Mouse (Mus musculus) liver, embryonic 13.5 days (tissue): ENCODE results near the gene Tnik. TPM values are rescaled to one million over a fixed set of nuclear protein-coding genes. Genes with fewer than 3 reads are reported as not detected.

Experiments used
- ATAC-seq: fragments of 200-750 bp; cut with Nextera tagmentation; 2 replicates; pipeline ENCODE4 v1.8.0; 2017; ENCODE audit warnings: low read depth, mild to moderate bottlenecking, moderate number of reproducible peaks, moderate library complexity
- DNase-seq: peaks from one replicate; pipeline ENCODE4 v3.0.0; 2022
- H3K27ac ChIP-seq: fragments of 300-500 bp; sonication (generic); 2 replicates; pipeline ENCODE4 v1.5.1; 2015; ENCODE audit warnings: moderate library complexity, mild to moderate bottlenecking, inconsistent platforms
- H3K27me3 ChIP-seq: fragments of 300-500 bp; sonication (generic); 2 replicates; pipeline ENCODE4 v1.6.1; 2015; ENCODE audit warnings: mild to moderate bottlenecking, inconsistent platforms
- H3K36me3 ChIP-seq: fragments of 300-500 bp; sonication (generic); 2 replicates; pipeline ENCODE4 v1.6.1; 2015; ENCODE audit warnings: mild to moderate bottlenecking, inconsistent platforms
- H3K4me1 ChIP-seq: fragments of 300-500 bp; sonication (generic); replicated peaks from 2 replicates; pipeline ENCODE4 v1.6.1; 2015; ENCODE audit warnings: inconsistent platforms
- H3K4me2 ChIP-seq: fragments of 300-500 bp; sonication (generic); 2 replicates; pipeline ENCODE4 v1.6.1; 2015; ENCODE audit warnings: inconsistent platforms, mild to moderate bottlenecking, moderate library complexity
- H3K4me3 ChIP-seq: fragments of 300-500 bp; sonication (generic); replicated peaks from 2 replicates; pipeline ENCODE4 v1.5.1; 2015; ENCODE audit warnings: mild to moderate bottlenecking, inconsistent platforms
- H3K9ac ChIP-seq: fragments of 300-500 bp; sonication (generic); 2 replicates; pipeline ENCODE4 v1.6.1; 2015; ENCODE audit warnings: mild to moderate bottlenecking, inconsistent platforms
- H3K9me3 ChIP-seq: fragments of 300-500 bp; sonication (generic); replicated peaks from 2 replicates; pipeline ENCODE4 v1.6.1; 2016; ENCODE audit warnings: inconsistent platforms
- WGBS: fragments of 180-500 bp; shearing (Covaris S2); methylation state at CpG from one replicate; pipeline ENCODE4 v1.1.7; 2015; ENCODE audit not compliant: insufficient replicate concordance; 5-methylcytosine and 5-hydroxymethylcytosine counted together
- polyA plus RNA-seq: library from polyadenylated mRNA; unstranded; fragments of >200 nt; fragmentation: Nextera tagmentation; extraction: Ambion mirVana; gene quantifications from 2 replicates; pipeline ENCODE4 v1.2.1, GENCODE M21; 2015

Gene Tnik
- polyA plus RNA-seq, 1 experiment from 2014 or later: 1.8 TPM

DNA sequence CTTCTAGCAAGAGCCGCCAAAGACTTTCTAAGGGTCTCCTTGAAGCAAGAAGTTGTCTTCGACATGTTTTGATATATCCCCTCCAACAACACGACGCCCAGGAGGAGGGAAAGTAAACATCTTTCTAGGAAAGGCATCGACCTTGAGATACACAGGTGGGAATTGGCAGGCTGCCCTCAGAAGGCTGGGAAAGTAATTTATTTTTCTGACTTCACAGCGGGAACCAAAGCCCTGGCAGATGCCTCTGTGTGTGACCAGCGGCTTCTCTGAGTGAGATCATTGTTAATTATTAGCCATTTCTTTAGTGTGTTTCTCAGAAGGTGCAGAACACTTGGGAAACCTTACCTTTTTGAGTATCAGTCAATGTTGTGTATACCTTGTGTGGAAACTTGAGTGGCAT lies 328.3 kb downstream of the Tnik start:
- DNase-seq (no peak), ATAC-seq (no peak)
- Histone ChIP-seq H3K27ac (no peak overlapping the region), H3K4me1 (no peaks in the 10 kb centered on the region), H3K9ac (no peak overlapping the region), H3K36me3 (no peaks in the 10 kb centered on the region), H3K4me3 (no peak overlapping the region), H3K9me3 (no peaks in the 10 kb centered on the region), H3K4me2 (no peak overlapping the region), H3K27me3 (no peaks in the 10 kb centered on the region)
- 61% methylated on average over 7 of the region's 7 CpGs for WGBS

DNA sequence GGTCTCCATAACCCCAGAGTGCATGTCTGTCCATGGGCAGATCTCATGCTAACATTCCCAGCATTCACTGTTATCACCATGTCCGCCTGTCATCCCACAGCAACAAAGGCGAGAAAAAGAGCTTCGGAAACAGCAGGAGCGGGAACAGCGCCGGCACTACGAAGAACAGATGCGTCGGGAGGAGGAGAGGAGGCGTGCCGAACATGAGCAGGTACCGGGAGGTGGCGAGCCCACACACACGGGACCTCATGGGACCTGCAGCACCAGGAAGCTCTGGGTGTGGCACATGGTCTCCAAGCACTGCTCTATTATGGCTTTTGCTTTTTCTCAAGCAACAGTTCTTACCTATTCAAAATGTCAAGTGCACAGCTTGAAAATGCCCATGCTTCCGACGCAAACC lies 330.9 kb downstream of the Tnik start:
- Histone ChIP-seq H3K4me3 (no peak overlapping the region), H3K36me3 (no peaks in the 10 kb centered on the region), H3K9ac (no peak overlapping the region), H3K4me2 (no peak overlapping the region), H3K27me3 (no peaks in the 10 kb centered on the region), H3K9me3 (no peaks in the 10 kb centered on the region), H3K4me1 (no peaks in the 10 kb centered on the region), H3K27ac (no peak overlapping the region)
- ATAC-seq (no peak), DNase-seq (no peak)
- 87% methylated on average over 16 of the region's 16 CpGs for WGBS

DNA sequence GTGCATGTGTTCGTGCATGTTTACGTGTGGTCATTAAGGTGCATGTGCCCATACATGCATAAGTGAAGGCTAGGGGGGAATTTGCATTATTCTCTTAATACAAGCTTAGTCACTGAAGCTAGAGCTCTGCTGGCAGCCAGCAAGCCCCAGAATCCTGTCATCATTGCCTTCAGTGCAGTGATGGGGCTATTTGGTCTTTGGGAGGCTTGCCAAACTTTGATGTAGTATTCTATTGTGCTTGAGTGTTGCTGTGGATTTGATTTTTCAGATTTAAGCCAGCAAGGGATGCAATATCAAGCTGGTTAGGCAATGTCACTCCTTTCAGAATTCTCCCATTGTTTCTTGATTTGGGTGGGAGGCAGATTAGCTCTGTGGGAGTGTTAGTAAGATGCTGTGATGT lies 336.5 kb downstream of the Tnik start:
- DNase-seq (no peak), ATAC-seq (no peak)
- Histone ChIP-seq H3K4me3 (no peak overlapping the region), H3K36me3 (no peaks in the 10 kb centered on the region), H3K9ac (no peak overlapping the region), H3K27me3 (no peaks in the 10 kb centered on the region), H3K4me2 (no peak overlapping the region), H3K4me1 (no peaks in the 10 kb centered on the region), H3K27ac (no peak overlapping the region), H3K9me3 (no peaks in the 10 kb centered on the region)
- 82% methylated on average over 2 of the region's 2 CpGs for WGBS

DNA sequence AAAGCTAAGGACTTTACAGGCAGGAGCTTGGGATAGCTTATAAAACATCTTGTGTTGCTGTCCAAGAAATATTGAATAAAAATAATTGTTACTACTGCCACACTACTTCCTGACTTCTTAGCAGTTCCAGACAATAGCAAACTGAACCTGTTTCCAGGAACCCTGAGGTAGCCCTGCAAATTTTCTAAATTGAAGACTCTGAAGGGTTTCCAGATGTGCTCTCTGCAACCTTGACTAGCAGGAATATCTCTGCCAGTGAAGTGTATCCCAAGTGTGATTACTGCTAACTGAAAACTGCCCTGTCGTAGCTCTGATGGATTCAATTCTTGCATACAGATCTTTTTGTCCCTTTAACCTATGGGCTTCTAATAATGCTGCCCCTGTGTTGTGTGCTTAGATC lies 343.7 kb downstream of the Tnik start:
- Histone ChIP-seq H3K9ac (no peak overlapping the region), H3K4me3 (no peak overlapping the region), H3K27ac (no peak overlapping the region), H3K4me1 (no peaks in the 10 kb centered on the region), H3K9me3 (no peaks in the 10 kb centered on the region), H3K4me2 (no peak overlapping the region), H3K27me3 (no peaks in the 10 kb centered on the region), H3K36me3 (no peaks in the 10 kb centered on the region; the same call in 1 of the 2 replicates)
- 55% methylated on average over 1 of the region's 1 CpGs for WGBS
- DNase-seq (no peak), ATAC-seq (no peak)

DNA sequence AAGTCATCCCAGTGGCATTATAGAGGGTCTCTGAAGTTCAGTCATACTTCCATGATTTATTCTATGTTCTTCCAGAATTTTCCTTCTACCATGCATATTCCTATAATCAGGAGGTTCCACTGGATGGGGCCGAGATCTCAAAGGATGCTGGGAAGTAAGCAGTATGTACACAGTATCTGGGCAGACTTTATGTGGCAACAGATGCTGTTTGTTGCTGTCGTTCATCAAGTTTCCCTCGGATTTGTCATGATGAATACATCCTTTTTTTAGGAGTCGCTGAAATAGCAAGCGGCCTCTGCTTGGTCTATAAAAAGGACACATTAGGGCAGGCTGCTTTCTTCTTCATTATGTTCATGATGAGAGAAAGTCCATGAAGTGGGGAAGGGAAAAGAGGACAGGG lies 349.3 kb downstream of the Tnik start:
- Histone ChIP-seq H3K4me2 (no peak overlapping the region), H3K4me3 (no peak overlapping the region), H3K9me3 (no peaks in the 10 kb centered on the region), H3K4me1 (no peaks in the 10 kb centered on the region), H3K27me3 (no peaks in the 10 kb centered on the region), H3K36me3 (no peaks in the 10 kb centered on the region; the same call in 1 of the 2 replicates), H3K27ac (no peak overlapping the region), H3K9ac (no peak overlapping the region)
- DNase-seq: no peak
- ATAC-seq: no peak
- WGBS: 69% methylated on average over 5 of the region's 5 CpGs

DNA sequence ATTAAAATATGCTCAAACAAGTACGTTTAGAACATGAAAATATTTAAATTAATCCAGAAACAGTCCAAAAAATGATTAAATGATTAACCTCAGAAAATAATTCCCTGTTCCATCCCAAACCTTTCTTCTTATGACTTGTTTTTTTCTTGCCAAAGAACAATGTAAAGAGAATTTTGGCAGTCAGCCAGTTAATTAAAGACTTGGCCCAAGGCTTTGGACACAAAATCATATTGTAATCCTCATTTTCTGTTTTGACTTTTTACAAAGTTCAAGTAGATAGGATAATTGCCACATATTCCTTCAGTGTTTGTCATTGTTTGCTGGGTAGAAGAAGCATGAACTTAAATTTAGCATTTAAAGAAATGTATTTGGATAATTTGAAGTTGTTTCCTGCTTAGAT lies 353.4 kb downstream of the Tnik start:
- H3K4me1 ChIP-seq: no peaks in the 10 kb centered on the region
- H3K4me3 ChIP-seq: no peak overlapping the region
- ATAC-seq (no peak), DNase-seq (no peak)
- no peaks in the 10 kb centered on the region for H3K27me3 ChIP-seq
- no peaks in the 10 kb centered on the region for H3K36me3 ChIP-seq
- H3K9ac ChIP-seq: no peak overlapping the region
- no peak overlapping the region for H3K27ac ChIP-seq
- WGBS: 57% methylated on average over 1 of the region's 1 CpGs
- H3K4me2 ChIP-seq: no peak overlapping the region
- no peaks in the 10 kb centered on the region for H3K9me3 ChIP-seq

DNA sequence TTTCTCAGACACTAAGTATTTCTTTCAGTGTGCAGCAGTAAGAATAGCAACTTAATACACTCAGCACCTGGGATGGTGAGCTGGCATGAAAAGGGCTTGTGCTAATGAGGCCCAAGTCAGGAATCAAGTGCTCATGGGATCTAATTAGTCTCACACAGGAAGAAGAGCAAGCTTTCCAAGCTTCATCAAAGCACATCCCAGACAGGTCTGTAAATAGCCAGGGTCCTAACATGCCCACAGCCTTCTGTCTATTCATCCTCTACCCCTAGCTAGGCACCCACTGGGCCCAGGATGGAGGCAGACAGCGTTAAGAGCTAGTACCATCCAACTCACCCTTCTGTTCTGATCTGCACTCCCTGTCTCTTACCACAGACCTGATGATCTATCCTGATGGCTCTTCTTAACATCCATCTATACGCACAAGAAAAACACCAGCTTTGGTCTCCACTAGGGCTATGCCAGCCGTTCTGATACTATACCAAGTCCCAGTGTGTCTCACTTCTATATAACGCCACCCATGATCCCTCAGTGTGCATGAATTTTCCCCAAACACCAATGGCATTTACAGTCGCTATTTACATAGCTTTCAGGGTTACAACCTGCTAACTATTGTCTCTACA lies 354.1 kb downstream of the Tnik start:
- 73% methylated on average over 5 of the region's 5 CpGs for WGBS
- Histone ChIP-seq H3K27me3 (no peaks in the 10 kb centered on the region), H3K27ac (no peak overlapping the region), H3K4me1 (no peaks in the 10 kb centered on the region), H3K9ac (no peak overlapping the region), H3K36me3 (no peaks in the 10 kb centered on the region), H3K9me3 (no peaks in the 10 kb centered on the region), H3K4me2 (no peak overlapping the region), H3K4me3 (no peak overlapping the region)
- DNase-seq (no peak), ATAC-seq (no peak)

DNA sequence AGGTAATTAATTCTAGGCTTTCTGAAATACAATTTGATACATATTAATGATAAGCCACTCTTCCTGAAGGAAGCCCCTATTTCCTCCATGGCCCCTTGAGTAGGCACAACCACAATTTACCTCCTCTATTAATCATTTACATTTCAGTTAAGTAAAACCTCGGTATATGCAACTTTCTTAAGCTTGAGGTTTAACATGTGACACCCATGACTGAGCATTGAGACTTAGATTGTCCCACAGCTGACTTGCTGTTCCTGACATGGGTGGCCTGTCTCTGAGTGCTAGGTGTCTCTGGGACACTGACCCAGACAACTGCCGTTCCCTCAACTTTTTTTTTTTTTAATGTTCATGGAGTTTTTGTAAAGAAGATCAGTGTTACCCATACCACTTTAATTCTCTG lies 358.8 kb downstream of the Tnik start:
- ATAC-seq: no peak
- no peaks in the 10 kb centered on the region for H3K27me3 ChIP-seq
- no peaks in the 10 kb centered on the region for H3K9me3 ChIP-seq
- H3K4me3 ChIP-seq: no peak overlapping the region
- no peak overlapping the region for H3K4me2 ChIP-seq
- no peak overlapping the region for H3K27ac ChIP-seq
- H3K4me1 ChIP-seq: no peaks in the 10 kb centered on the region
- no peak overlapping the region for H3K9ac ChIP-seq
- no peak for DNase-seq
- WGBS: 57% methylated on average over 2 of the region's 2 CpGs
- no peaks in the 10 kb centered on the region for H3K36me3 ChIP-seq

DNA sequence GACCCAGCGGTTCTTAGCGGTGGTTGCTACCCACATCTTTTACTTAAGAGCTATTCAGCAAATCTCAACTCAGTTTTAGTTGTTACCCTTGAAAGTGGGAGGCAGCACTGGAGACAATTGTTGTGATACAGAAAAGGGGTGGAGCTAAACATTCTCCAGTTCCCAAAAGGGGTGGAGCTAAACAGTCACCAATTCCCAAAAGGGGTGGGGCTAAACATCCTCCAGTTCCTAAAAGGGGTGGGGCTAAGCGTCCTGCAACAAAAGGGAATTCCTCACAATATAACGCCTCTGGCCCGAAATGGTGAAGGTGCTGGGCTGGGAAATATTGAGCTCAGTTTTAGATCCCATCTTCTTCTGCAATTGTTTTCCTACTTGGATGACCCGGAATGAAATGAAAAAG lies 363.8 kb downstream of the Tnik start:
- H3K9me3 ChIP-seq: no peaks in the 10 kb centered on the region
- no peaks in the 10 kb centered on the region for H3K4me1 ChIP-seq
- H3K4me3 ChIP-seq: no peak overlapping the region
- H3K27ac ChIP-seq: no peak overlapping the region
- H3K27me3 ChIP-seq: no peaks in the 10 kb centered on the region
- 79% methylated on average over 6 of the region's 6 CpGs for WGBS
- H3K9ac ChIP-seq: no peak overlapping the region
- ATAC-seq (no peak), DNase-seq (no peak)
- H3K4me2 ChIP-seq: no peak overlapping the region
- H3K36me3 ChIP-seq: no peaks in the 10 kb centered on the region

DNA sequence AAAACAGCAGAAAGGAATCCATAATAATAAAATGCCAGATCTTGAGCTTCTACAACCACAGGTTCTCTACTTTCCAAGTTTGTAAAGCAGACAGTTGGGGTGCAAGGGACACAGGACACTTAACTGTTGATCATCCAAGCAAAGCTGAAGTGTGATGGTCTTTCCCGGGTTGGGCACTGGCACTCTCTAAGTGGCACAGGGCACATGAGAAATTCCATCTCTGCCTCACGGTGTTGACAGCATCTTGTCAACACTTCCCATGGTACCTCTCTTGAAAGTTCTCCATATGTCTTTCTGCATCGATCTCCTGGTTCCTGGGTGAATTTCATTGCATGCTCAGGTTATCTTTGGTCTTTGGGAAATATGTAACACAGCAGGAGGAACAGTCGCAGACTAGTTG lies 373.8 kb downstream of the Tnik start:
- 69% methylated on average over 4 of the region's 4 CpGs for WGBS
- no peak overlapping the region for H3K27ac ChIP-seq
- H3K9ac ChIP-seq: no peak overlapping the region
- H3K4me3 ChIP-seq: no peak overlapping the region
- no peak for ATAC-seq
- no peaks in the 10 kb centered on the region for H3K27me3 ChIP-seq
- no peaks in the 10 kb centered on the region for H3K36me3 ChIP-seq
- no peak overlapping the region for H3K4me2 ChIP-seq
- no peaks in the 10 kb centered on the region for H3K4me1 ChIP-seq
- H3K9me3 ChIP-seq: no peaks in the 10 kb centered on the region
- no peak for DNase-seq

DNA sequence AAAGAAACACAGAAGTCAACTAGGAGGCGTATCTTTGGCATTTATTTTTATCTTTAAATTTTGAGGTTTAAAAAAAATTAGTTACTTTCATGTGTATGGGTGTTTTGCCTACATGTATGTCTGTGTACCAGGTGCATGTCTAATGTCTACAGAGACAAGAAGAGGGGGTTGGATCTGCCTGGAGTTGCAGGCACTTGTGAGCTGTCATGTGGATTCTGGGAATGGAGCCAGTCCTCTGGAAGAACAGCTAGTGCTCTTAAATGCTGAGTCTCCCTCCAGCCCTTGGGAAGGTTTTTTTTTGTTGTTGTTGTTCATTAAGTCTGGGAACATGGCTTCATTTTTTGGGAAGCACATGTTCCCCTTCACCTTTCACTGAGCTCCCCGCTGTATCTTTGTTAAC lies 375.9 kb downstream of the Tnik start:
- Histone ChIP-seq H3K4me2 (no peak overlapping the region), H3K27ac (no peak overlapping the region), H3K9ac (no peak overlapping the region), H3K36me3 (no peaks in the 10 kb centered on the region), H3K4me3 (no peak overlapping the region), H3K27me3 (no peaks in the 10 kb centered on the region), H3K9me3 (no peaks in the 10 kb centered on the region), H3K4me1 (no peaks in the 10 kb centered on the region)
- WGBS: 61% methylated on average over 2 of the region's 2 CpGs
- DNase-seq (no peak), ATAC-seq (no peak)

DNA sequence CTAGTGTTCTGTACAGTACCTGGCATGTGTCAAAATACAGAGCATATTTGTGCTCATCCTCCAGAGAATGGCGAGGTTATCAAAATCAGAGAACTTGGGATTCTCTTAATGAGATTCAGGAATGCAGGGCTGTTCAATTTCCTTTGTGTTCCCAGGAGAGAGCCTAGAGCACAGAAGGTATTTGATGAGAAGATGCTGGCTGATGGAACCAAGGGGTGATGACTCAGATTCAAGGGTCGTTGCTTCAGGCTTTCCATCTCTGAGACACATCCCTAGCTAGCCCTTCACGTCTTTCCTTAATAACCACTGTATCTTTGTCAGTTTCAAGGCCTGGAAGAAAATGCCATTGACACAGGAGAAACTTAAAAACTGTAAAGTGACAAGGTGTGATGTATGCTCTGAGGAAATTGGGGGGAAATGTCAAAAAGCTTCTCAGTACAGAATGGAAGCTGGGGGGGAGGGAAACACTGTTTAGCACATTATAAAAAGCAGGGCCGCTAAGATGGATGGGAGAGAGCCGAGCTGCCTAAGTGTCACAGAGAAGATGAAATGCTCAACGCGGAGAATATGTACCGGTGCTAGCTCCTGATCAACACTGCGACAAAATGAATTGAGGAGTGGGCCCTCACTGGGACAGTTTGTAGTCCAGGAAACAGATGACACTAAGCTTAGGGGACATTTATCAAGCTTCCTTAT lies 380.4 kb downstream of the Tnik start:
- Histone ChIP-seq H3K4me3 (no peak overlapping the region), H3K9ac (no peak overlapping the region), H3K36me3 (no peaks in the 10 kb centered on the region), H3K27me3 (no peaks in the 10 kb centered on the region), H3K4me2 (no peak overlapping the region), H3K9me3 (no peaks in the 10 kb centered on the region), H3K27ac (no peak overlapping the region), H3K4me1 (no peaks in the 10 kb centered on the region)
- DNase-seq (no peak), ATAC-seq (no peak)
- 75% methylated on average over 9 of the region's 9 CpGs for WGBS
